ENCODE assay signal across 22 mouse cellular contexts in genomic region chr7:126348293-126348692, GRCm38 (mm10). TPM values are rescaled to one million over a fixed set of nuclear protein-coding genes. Genes with fewer than 3 reads are reported as not detected.
DNase-seq lines count a peak whose midpoint lies in the region; ATAC-seq and TF ChIP-seq lines count a peak whose summit lies in the region.
"Had no signal": no experiment of that assay in that cellular context is flagged by ENCODE, and none has a peak within 500 bp of the region (broad histone marks: within the 10 kb centered on the region; RNA-seq: fewer than 3 reads in every experiment).

No protein-coding gene starts in this region.

- peak; percentile 52 for TF ChIP-seq EP300 in liver, embryonic 14.5 days (IDR thresholded peaks at IDR 0.05; ENCODE audit: low read depth)

- no peak overlapping the region for H3K4me3 ChIP-seq in limb, embryonic 15.5 days
- no peak overlapping the region for H3K4me3 ChIP-seq in limb, embryonic 10.5 days
- no peak overlapping the region for H3K4me3 ChIP-seq in liver, embryonic 14.5 days (ENCODE audit: insufficient read depth in 1 of 2, low read depth in 2 of 2, low read length in 2 of 2)
- H3K4me3 ChIP-seq: forebrain, embryonic 12.5 days; gastrocnemius, adult 2 months; hindbrain, embryonic 12.5 days; kidney, embryonic 15.5 days; left cerebral cortex, adult 2 months had no signal

- DNase-seq in limb, embryonic 10.5 days (ENCODE audit: low spot score): no peak
- DNase-seq in liver, embryonic 14.5 days (ENCODE audit: low read depth in 3 of 3, low spot score in 3 of 3): peak; percentile 37 to 39 (median 38)
- DNase-seq in spleen, postnatal 14 days (ENCODE audit: low spot score in 2 of 2): no peak
- DNase-seq in right cerebral cortex, postnatal 36 days (ENCODE audit: low spot score in 2 of 2): no peak
- DNase-seq in heart, postnatal 10 days: no peak
- DNase-seq: adrenal gland, postnatal 25 days; cerebellum, adult 9-10 months; gastrocnemius, adult 2 months; kidney, adult 11 months; kidney, postnatal 4 days; left cerebral cortex, postnatal 4 days; lung, adult 18-20 months; lung, postnatal 10 days; midbrain, embryonic 14.5 days; spleen, adult 18-20 months; thymus, postnatal 14 days had no signal

- H3K9ac ChIP-seq in limb, embryonic 15.5 days: no peak overlapping the region
- no peak overlapping the region for H3K9ac ChIP-seq in liver, embryonic 14.5 days (replicated peaks)
- H3K9ac ChIP-seq: forebrain, embryonic 12.5 days; hindbrain, embryonic 12.5 days; kidney, embryonic 15.5 days had no signal

- intact Hi-C loops in heart, postnatal 10 days (cut with DNase I): no loop called here

- no peaks in the 10 kb centered on the region for H3K9me3 ChIP-seq in limb, embryonic 15.5 days
- no peaks in the 10 kb centered on the region for H3K9me3 ChIP-seq in limb, embryonic 10.5 days (replicated peaks)
- H3K9me3 ChIP-seq in liver, embryonic 14.5 days (ENCODE audit: control insufficient read depth, low read length): no peaks in the 10 kb centered on the region
- H3K9me3 ChIP-seq: forebrain, embryonic 12.5 days; hindbrain, embryonic 12.5 days; kidney, embryonic 15.5 days had no signal

- H3K27ac ChIP-seq in limb, embryonic 15.5 days: no peak overlapping the region
- H3K27ac ChIP-seq in limb, embryonic 10.5 days: no peak overlapping the region
- no peak overlapping the region for H3K27ac ChIP-seq in liver, embryonic 14.5 days
- H3K27ac ChIP-seq: forebrain, embryonic 12.5 days; gastrocnemius, adult 2 months; hindbrain, embryonic 12.5 days; kidney, embryonic 15.5 days; left cerebral cortex, adult 2 months had no signal

- no peaks in the 10 kb centered on the region for H3K27me3 ChIP-seq in limb, embryonic 15.5 days
- no peaks in the 10 kb centered on the region for H3K27me3 ChIP-seq in limb, embryonic 10.5 days (ENCODE audit: low read depth, poor library complexity, severe bottlenecking)
- no peaks in the 10 kb centered on the region for H3K27me3 ChIP-seq in liver, embryonic 14.5 days (ENCODE audit: control insufficient read depth, insufficient read depth, low read length)
- H3K27me3 ChIP-seq: forebrain, embryonic 12.5 days had no signal

- WGBS in limb, embryonic 15.5 days: 60% methylated on average over 8 of the region's 8 CpGs
- 77% methylated on average over 8 of the region's 8 CpGs for WGBS in limb, embryonic 10.5 days
- WGBS in liver, embryonic 14.5 days (ENCODE audit: insufficient replicate concordance): 11% methylated on average over 8 of the region's 8 CpGs

- H3K36me3 ChIP-seq in limb, embryonic 15.5 days: no peaks in the 10 kb centered on the region
- H3K36me3 ChIP-seq in limb, embryonic 10.5 days: no peaks in the 10 kb centered on the region
- no peaks in the 10 kb centered on the region for H3K36me3 ChIP-seq in liver, embryonic 14.5 days (replicated peaks; ENCODE audit: control insufficient read depth, insufficient read depth, low read depth)
- H3K36me3 ChIP-seq: forebrain, embryonic 12.5 days; hindbrain, embryonic 12.5 days; kidney, embryonic 15.5 days had no signal

- ATAC-seq in limb, embryonic 15.5 days (ENCODE audit: insufficient number of reproducible peaks, low FRiP score, low TSS enrichment, low read depth): 0 out of 2 replicates have a peak, but pooled peaks have one; percentile 30
- peak; percentile 90 for ATAC-seq in common myeloid progenitor, adult 5-6 weeks (replicated peaks; ENCODE audit: low read depth, poor library complexity, severe bottlenecking)
- ATAC-seq in liver, embryonic 14.5 days (ENCODE audit: insufficient read depth): peak; percentile 85

- TF ChIP-seq CTCF in liver, embryonic 14.5 days (IDR thresholded peaks at IDR 0.05; ENCODE audit: low read depth): no peak

- peaks cover 6% of the 10 kb centered on the region for H3K4me1 ChIP-seq in limb, embryonic 15.5 days
- no peaks in the 10 kb centered on the region; the same call in 1 of the 2 replicates for H3K4me1 ChIP-seq in limb, embryonic 10.5 days
- peaks cover 0 to 13% of the 10 kb centered on the region in 2 experiments; a peak in 2 of 4 replicates for H3K4me1 ChIP-seq in liver, embryonic 14.5 days (replicated peaks; ENCODE audit: control insufficient read depth in 2 of 2, insufficient read depth in 2 of 2, low read length in 1 of 2)
- H3K4me1 ChIP-seq: hindbrain, embryonic 12.5 days had no signal

- H3K4me2 ChIP-seq in limb, embryonic 15.5 days: no peak overlapping the region
- H3K4me2 ChIP-seq in liver, embryonic 14.5 days (ENCODE audit: low read depth): no peak overlapping the region
- H3K4me2 ChIP-seq: forebrain, embryonic 12.5 days; hindbrain, embryonic 12.5 days; kidney, embryonic 15.5 days had no signal

RNA-seq across cellular contexts. Expression of gene Lat, which starts 21.1 kb away (rescaled TPM):
- 1.8 and 3.4 TPM in 2 replicates for polyA plus RNA-seq in limb, embryonic 15.5 days (2015; fragmentation: Nextera tagmentation; extraction: Ambion mirVana)
- polyA plus RNA-seq in limb, embryonic 10.5 days (2016; fragmentation: Nextera tagmentation; extraction: Ambion mirVana): 1.6 and 3.0 TPM in 2 replicates
- total RNA-seq in common myeloid progenitor, adult 5-6 weeks (2017): 16.4 and 22.4 TPM in 2 replicates
- 7.3 and 7.5 TPM in 2 replicates for polyA plus RNA-seq in liver, embryonic 14.5 days (2012; rRNA removed)
- 7.6 and 9.2 TPM in 2 replicates for polyA plus RNA-seq in liver, embryonic 14.5 days (2014; fragmentation: Nextera tagmentation; extraction: Ambion mirVana)
- 1 to 10 TPM in 1 of 2 experiments, under 1 TPM in 1; 0.84 to 1.6 TPM for total RNA-seq in heart, postnatal 10 days (2021)
- total RNA-seq: gastrocnemius, adult 2 months had no signal

RNA-seq across cellular contexts. Expression of gene Spns1, which starts 29.0 kb away (rescaled TPM):
- polyA plus RNA-seq in limb, embryonic 15.5 days (2015; fragmentation: Nextera tagmentation; extraction: Ambion mirVana): 55.2 and 57.9 TPM in 2 replicates
- 67.7 and 68.4 TPM in 2 replicates for polyA plus RNA-seq in limb, embryonic 10.5 days (2016; fragmentation: Nextera tagmentation; extraction: Ambion mirVana)
- total RNA-seq in common myeloid progenitor, adult 5-6 weeks (2017): 5.6 and 11.3 TPM in 2 replicates
- polyA plus RNA-seq in liver, embryonic 14.5 days (2012; rRNA removed): 20.2 and 21.7 TPM in 2 replicates
- polyA plus RNA-seq in liver, embryonic 14.5 days (2014; fragmentation: Nextera tagmentation; extraction: Ambion mirVana): 11.4 and 11.6 TPM in 2 replicates
- total RNA-seq in heart, postnatal 10 days (2021): 10 to 100 TPM; 34.8 to 41.2 TPM

RNA-seq across cellular contexts. Expression of gene Nfatc2ip, which starts 48.2 kb away (rescaled TPM):
- polyA plus RNA-seq in limb, embryonic 15.5 days (2015; fragmentation: Nextera tagmentation; extraction: Ambion mirVana): 2.0 and 2.2 TPM in 2 replicates
- 2.6 and 2.9 TPM in 2 replicates for polyA plus RNA-seq in limb, embryonic 10.5 days (2016; fragmentation: Nextera tagmentation; extraction: Ambion mirVana)
- total RNA-seq in common myeloid progenitor, adult 5-6 weeks (2017): 18.2 and 24.4 TPM in 2 replicates
- polyA plus RNA-seq in liver, embryonic 14.5 days (2012; rRNA removed): 6.8 and 7.1 TPM in 2 replicates
- 3.0 and 3.1 TPM in 2 replicates for polyA plus RNA-seq in liver, embryonic 14.5 days (2014; fragmentation: Nextera tagmentation; extraction: Ambion mirVana)
- total RNA-seq in heart, postnatal 10 days (2021): 1 to 10 TPM; 6.1 to 7.0 TPM

Comparison
In these comparisons a context has a peak if more than half of its experiments do, and no peak if none do; other contexts are left out.
1. ATAC-seq: peak in every context shown above with its lines; median percentile 90 in common myeloid progenitor, adult 5-6 weeks; 85 in liver, embryonic 14.5 days; 30 in limb, embryonic 15.5 days.
2. DNase-seq: peak in liver, embryonic 14.5 days (3 of 3); none in limb, embryonic 10.5 days (single experiment), spleen, postnatal 14 days (0 of 2), right cerebral cortex, postnatal 36 days (0 of 2) and heart, postnatal 10 days (0 of 2).